Mouse (Mus musculus) macrophage (primary cell): ENCODE data around the gene Kank1. TPM values are rescaled to one million over a fixed set of nuclear protein-coding genes. Genes with fewer than 3 reads are reported as not detected.

Experiments
- H3K27ac ChIP-seq: fragments of 350-480 bp; formaldehyde crosslinking; 2 replicates; pipeline ENCODE4 v1.9.0; 2021
- H3K36me3 ChIP-seq: fragments of 350-480 bp; formaldehyde crosslinking; 2 replicates; pipeline ENCODE4 v1.9.0; 2021; ENCODE audit errors: inconsistent target
- H3K4me3 ChIP-seq: fragments of 350-480 bp; formaldehyde crosslinking; 2 replicates; pipeline ENCODE4 v1.9.0; 2021; ENCODE audit errors: inconsistent target
- H3K79me2 ChIP-seq: fragments of 350-480 bp; formaldehyde crosslinking; 2 replicates; pipeline ENCODE4 v1.9.0; 2021; ENCODE audit errors: inconsistent target
- WGBS: methylation state at CpG from one replicate; pipeline ENCODE4 v1.1.7; 2026; ENCODE audit warnings: inconsistent platforms; ENCODE audit not compliant: missing documents; 5-methylcytosine and 5-hydroxymethylcytosine counted together
- polyA plus RNA-seq: library from polyadenylated mRNA; stranded (reverse); fragments of 250-400 nt; gene quantifications from 3 replicates; pipeline ENCODE4 v1.2.4, GENCODE M21; 2018; ENCODE audit warnings: inconsistent platforms

The Kank1 gene
- polyA plus RNA-seq, 1 experiment from 2014 or later = not detected

DNA sequence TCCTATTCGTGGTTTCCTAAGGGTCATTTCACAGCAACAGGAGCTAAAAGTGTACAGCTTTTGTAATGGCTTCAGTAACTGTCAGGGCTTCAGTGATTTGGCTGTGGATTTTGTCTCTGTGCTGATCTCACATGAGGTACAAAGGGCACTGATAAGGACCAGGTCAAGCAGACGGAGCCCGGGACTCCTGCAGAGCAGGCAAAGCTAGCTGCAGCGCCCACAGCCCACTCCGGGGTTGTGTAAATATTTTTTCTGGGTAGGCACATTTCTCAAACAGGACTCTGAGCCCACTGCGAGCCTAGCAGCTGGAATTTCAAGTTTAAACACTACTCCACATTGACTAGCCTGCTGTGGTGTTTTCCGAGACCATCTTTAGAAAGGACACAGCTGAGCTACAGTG is 145.2 kb downstream of the Kank1 start:
- 47% methylated on average over 7 of the region's 7 CpGs for WGBS

DNA sequence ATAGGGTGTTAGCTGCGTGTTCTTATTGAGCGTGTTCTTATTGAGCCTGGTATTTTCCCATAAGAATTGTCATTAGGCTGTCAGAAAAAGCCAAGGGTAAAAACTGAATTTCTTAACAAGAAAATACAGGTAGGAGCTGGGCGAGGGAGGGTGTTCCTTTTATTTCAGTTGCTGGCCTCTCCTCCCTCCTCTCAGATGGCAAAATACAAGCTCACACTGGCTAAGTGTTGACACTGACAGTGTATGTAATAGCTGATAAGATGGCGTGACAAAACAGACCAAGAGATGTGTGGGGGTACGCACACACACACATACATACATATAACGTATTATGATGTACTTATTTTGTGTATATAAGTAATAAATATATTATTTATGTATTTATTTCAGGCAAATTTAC is 145.7 kb downstream of the Kank1 start:
- no peaks in the 10 kb centered on the region for H3K79me2 ChIP-seq
- 86% methylated on average over 6 of the region's 6 CpGs for WGBS
- no peak overlapping the region for H3K4me3 ChIP-seq
- no peak overlapping the region for H3K27ac ChIP-seq
- H3K36me3 ChIP-seq = no peaks in the 10 kb centered on the region

More for the DNA sequence above, 145.2 kb downstream of the Kank1 start:
- H3K4me3 ChIP-seq = no peak overlapping the region
- H3K79me2 ChIP-seq = no peaks in the 10 kb centered on the region
- H3K27ac ChIP-seq = no peak overlapping the region
- H3K36me3 ChIP-seq = no peaks in the 10 kb centered on the region

GRCm38 (mm10) chr19:25383386-25384146 is 146.8 kb downstream of the Kank1 start:
- WGBS = 15% methylated on average over 12 of the region's 12 CpGs
- Histone ChIP-seq H3K79me2 (no peaks in the 10 kb centered on the region), H3K4me3 (no peak overlapping the region), H3K27ac (no peak overlapping the region), H3K36me3 (no peaks in the 10 kb centered on the region)

- Histone ChIP-seq H3K27ac (no peak overlapping the region), H3K36me3 (no peaks in the 10 kb centered on the region), H3K4me3 (no peak overlapping the region), H3K79me2 (no peaks in the 10 kb centered on the region)
- 70% methylated on average over 8 of the region's 8 CpGs for WGBS
Measured at GRCm38 (mm10) chr19:25385981-25386380, 149.2 kb downstream of the Kank1 start.

- Histone ChIP-seq H3K36me3 (no peaks in the 10 kb centered on the region), H3K27ac (no peak overlapping the region), H3K79me2 (no peaks in the 10 kb centered on the region), H3K4me3 (no peak overlapping the region)
- 68% methylated on average over 16 of the region's 16 CpGs for WGBS
Measured at GRCm38 (mm10) chr19:25386679-25387470, 150.1 kb downstream of the Kank1 start.

GRCm38 (mm10) chr19:25387902-25388301 is 151.1 kb downstream of the Kank1 start:
- H3K36me3 ChIP-seq = no peaks in the 10 kb centered on the region
- 94% methylated on average over 18 of the region's 18 CpGs for WGBS
- H3K27ac ChIP-seq = no peak overlapping the region
- H3K79me2 ChIP-seq = no peaks in the 10 kb centered on the region
- H3K4me3 ChIP-seq = no peak overlapping the region

DNA sequence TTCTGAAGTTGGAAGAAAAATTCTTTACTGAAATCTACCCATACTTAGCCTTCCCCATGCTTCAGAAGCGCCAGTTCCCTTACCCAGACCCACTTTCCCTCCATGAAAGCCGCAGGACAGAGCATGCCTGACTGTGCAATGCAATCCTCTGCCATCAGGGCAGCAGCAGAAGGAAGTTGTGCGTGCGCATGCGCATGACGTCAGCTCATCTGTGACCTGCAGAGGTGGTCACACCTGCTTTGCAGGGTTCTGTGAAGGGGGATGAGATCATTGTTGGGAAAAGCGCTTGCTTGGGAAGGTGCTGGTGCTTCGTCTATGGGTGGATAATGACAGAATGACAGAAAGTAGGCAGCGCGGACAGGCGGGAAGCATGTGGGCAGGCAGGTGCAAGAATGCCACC is 155.4 kb downstream of the Kank1 start:
- Histone ChIP-seq H3K79me2 (no peaks in the 10 kb centered on the region), H3K27ac (no peak overlapping the region)

GRCm38 (mm10) chr19:25395035-25395434 is 158.3 kb downstream of the Kank1 start:
- 18% methylated on average over 10 of the region's 10 CpGs for WGBS
- no peak overlapping the region for H3K27ac ChIP-seq

More for the DNA sequence above, 155.4 kb downstream of the Kank1 start:
- 96% methylated on average over 11 of the region's 11 CpGs for WGBS
- Histone ChIP-seq H3K4me3 (no peak overlapping the region), H3K36me3 (no peaks in the 10 kb centered on the region)

DNA sequence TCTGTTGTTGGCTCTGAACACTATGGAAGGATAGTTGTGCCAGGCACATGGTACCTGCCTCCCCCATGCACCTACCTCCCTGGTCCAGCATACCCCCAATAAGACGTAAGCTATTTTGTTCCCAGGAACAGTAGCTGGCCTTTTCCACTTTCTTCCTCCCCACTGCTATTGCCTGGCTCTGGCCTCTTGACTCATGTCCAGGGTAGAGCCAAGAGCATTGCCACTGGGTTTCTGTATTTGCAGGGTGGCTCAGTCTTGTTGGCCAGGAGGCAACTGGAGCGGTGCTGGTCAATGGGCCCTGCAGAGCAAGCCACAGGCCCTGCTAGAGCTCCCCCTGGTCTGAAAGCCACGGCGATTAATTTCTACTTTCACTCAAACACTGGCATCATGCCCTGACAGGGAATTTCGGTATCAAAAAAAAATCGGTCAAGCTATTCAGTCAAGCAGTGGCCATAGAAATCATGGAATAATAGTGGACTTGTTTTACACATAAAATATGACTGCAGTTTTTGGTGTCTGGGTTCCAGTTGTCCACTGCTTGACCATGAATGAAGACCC is 160.0 kb downstream of the Kank1 start:
- WGBS = 93% methylated on average over 6 of the region's 6 CpGs
- Histone ChIP-seq H3K36me3 (no peaks in the 10 kb centered on the region), H3K27ac (no peak overlapping the region), H3K4me3 (no peak overlapping the region), H3K79me2 (no peaks in the 10 kb centered on the region)

More at GRCm38 (mm10) chr19:25395035-25395434, 158.3 kb downstream of the Kank1 start:
- no peaks in the 10 kb centered on the region for H3K79me2 ChIP-seq
- H3K4me3 ChIP-seq = no peak overlapping the region
- H3K36me3 ChIP-seq = no peaks in the 10 kb centered on the region

DNA sequence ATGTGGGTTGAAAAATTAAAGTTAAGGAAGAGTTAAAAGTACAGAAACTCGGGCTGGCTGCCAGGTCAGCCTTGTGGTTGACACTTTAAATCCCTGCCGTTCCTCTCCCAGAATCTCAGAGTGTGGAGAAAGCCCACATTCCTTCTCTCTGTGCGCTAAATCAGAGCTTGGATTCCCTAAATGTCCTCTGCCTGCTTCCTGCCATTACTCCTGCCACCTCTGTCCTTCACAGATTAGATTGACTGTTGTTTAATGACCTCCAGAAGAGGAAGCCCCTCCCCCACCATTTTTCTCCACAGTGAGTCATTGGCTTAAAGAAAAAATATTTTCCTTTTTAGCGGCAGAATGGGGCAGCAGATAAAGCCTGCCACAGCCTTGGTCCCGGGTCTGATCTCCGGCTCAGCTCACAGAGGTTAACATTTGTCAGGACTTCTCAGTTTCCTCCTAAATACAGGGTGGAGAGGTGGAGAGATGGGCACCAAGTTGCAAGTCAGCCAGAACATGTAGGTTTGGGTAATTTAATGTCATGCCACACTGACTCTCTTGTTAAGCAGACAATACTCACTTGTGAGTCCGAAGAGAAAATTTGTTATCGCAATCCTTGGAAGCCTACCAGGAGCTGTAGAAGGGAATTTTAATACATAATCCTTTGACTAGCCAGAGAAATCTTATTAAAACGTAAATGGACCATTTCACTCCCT is 162.9 kb downstream of the Kank1 start:
- Histone ChIP-seq H3K79me2 (no peaks in the 10 kb centered on the region), H3K4me3 (no peak overlapping the region), H3K27ac (no peak overlapping the region), H3K36me3 (no peaks in the 10 kb centered on the region)
- WGBS = 22% methylated on average over 9 of the region's 9 CpGs

GRCm38 (mm10) chr19:25400212-25400913 is 163.6 kb downstream of the Kank1 start:
- Histone ChIP-seq H3K36me3 (no peaks in the 10 kb centered on the region), H3K27ac (no peak overlapping the region), H3K4me3 (no peak overlapping the region), H3K79me2 (no peaks in the 10 kb centered on the region)
- WGBS = 71% methylated on average over 13 of the region's 13 CpGs

DNA sequence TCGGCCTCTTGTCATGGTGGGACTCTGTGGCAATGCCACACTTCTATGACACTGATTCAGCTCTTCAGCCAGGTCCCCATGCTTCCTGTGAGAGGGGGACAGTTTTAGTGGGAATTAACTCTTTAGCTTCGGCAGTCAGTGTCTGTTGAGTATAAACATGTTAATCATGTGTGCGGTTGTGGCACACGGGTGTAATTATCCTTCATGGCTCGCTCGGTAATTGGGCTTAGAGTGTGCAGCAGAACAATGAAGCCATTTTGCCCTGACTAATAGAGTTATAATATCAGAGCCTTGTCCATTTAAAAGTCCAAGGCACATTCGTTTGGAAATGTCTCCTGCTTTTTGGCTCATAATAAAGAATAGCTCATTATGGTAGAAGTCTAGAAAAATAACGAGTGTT is 164.7 kb downstream of the Kank1 start:
- Histone ChIP-seq H3K27ac (no peak overlapping the region), H3K4me3 (no peak overlapping the region), H3K79me2 (no peaks in the 10 kb centered on the region), H3K36me3 (no peaks in the 10 kb centered on the region)
- 84% methylated on average over 8 of the region's 8 CpGs for WGBS

DNA sequence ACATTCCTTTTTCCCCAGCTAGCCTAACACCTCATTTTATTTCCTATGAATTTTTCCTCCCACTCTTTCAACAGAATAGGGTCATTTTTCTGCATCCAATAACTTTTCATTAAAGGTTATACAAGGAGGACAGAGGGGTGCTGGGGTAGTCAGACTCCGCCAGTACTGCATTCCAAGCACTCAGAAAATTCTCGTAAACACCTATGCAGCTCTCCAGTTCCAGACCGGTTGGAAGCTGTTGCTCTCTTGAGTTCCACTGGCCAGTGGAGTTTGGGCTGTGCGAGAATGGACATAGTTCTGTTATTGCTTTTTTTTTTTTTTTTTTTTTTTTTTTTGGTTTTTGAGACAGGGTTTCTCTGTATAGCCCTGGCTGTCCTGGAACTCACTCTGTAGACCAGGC is 167.4 kb downstream of the Kank1 start:
- H3K79me2 ChIP-seq = no peaks in the 10 kb centered on the region
- no peak overlapping the region for H3K4me3 ChIP-seq
- WGBS = 92% methylated on average over 4 of the region's 4 CpGs
- no peaks in the 10 kb centered on the region for H3K36me3 ChIP-seq
- no peak overlapping the region for H3K27ac ChIP-seq

GRCm38 (mm10) chr19:25405987-25406386 is 169.2 kb downstream of the Kank1 start:
- Histone ChIP-seq H3K27ac (no peak overlapping the region), H3K4me3 (no peak overlapping the region), H3K79me2 (no peaks in the 10 kb centered on the region), H3K36me3 (no peaks in the 10 kb centered on the region)
- 65% methylated on average over 6 of the region's 6 CpGs for WGBS
